Mouse (Mus musculus): ENCODE results near the gene Tspan10. TPM values are rescaled to one million over a fixed set of nuclear protein-coding genes. Genes with fewer than 3 reads are reported as not detected.
A peak's percentile ranks its signal among the peaks of the same experiment; 100 is the strongest.
"Not testable (repeated sequence)": the region's sequence is repeated elsewhere in the genome, so short reads cannot be mapped to it uniquely, and the experiment has no call there.

Tspan10 gene
- total and polyA plus RNA-seq, 2 experiments from 2014 or later = 0.11 TPM; not detected in 1

- no peak overlapping the region for H3K27ac ChIP-seq (ENCODE audit: low read depth, low read length)
- no peaks in the 10 kb centered on the region for H3K4me1 ChIP-seq (ENCODE audit: insufficient read depth, low read length)
- H3K4me2 ChIP-seq (ENCODE audit: low read depth, low read length, poor library complexity, severe bottlenecking) = no peak overlapping the region
- no peak overlapping the region for H3K9ac ChIP-seq (replicated peaks; ENCODE audit: low read length, poor library complexity, severe bottlenecking)
- H3K4me3 ChIP-seq (ENCODE audit: low read depth, low read length) = no peak overlapping the region
- H3K27me3 ChIP-seq (ENCODE audit: insufficient read depth, low read length) = no peaks in the 10 kb centered on the region
- peaks cover 80% of the 10 kb centered on the region for H3K36me3 ChIP-seq (ENCODE audit: insufficient read depth, low read length)
- WGBS = 83% methylated on average over 1 of the region's 1 CpGs
- H3K9me3 ChIP-seq (ENCODE audit: low read length) = no peaks in the 10 kb centered on the region
- DNase-seq (ENCODE audit: low spot score) (no peak), ATAC-seq (ENCODE audit: low FRiP score) (no peak)
- no peak for TF ChIP-seq CTCF (IDR thresholded peaks at IDR 0.05)
Measured at GRCm38 (mm10) chr11:120406445-120406844, 36.0 kb upstream of the Tspan10 start.

- ATAC-seq (ENCODE audit: low FRiP score); H3K9ac ChIP-seq (replicated peaks; ENCODE audit: low read length, poor library complexity, severe bottlenecking); H3K27me3 ChIP-seq (ENCODE audit: insufficient read depth, low read length); H3K9me3 ChIP-seq (ENCODE audit: low read length); H3K4me3 ChIP-seq (ENCODE audit: low read depth, low read length); H3K4me2 ChIP-seq (ENCODE audit: low read depth, low read length, poor library complexity, severe bottlenecking); DNase-seq (ENCODE audit: low spot score); H3K4me1 ChIP-seq (ENCODE audit: insufficient read depth, low read length); H3K27ac ChIP-seq (ENCODE audit: low read depth, low read length): not testable (repeated sequence)
- 96% methylated on average over 7 of the region's 10 CpGs for WGBS
- peaks cover 65% of the 10 kb centered on the region for H3K36me3 ChIP-seq (ENCODE audit: insufficient read depth, low read length)
Measured at GRCm38 (mm10) chr11:120413621-120414020, 28.8 kb upstream of the Tspan10 start.

- Histone ChIP-seq H3K36me3 (ENCODE audit: insufficient read depth, low read length) (peaks cover 60% of the 10 kb centered on the region), H3K4me1 (ENCODE audit: insufficient read depth, low read length) (no peaks in the 10 kb centered on the region), H3K4me2 (ENCODE audit: low read depth, low read length, poor library complexity, severe bottlenecking) (no peak overlapping the region), H3K27ac (ENCODE audit: low read depth, low read length) (no peak overlapping the region), H3K27me3 (ENCODE audit: insufficient read depth, low read length) (no peaks in the 10 kb centered on the region), H3K9me3 (ENCODE audit: low read length) (no peaks in the 10 kb centered on the region), H3K9ac (replicated peaks; ENCODE audit: low read length, poor library complexity, severe bottlenecking) (no peak overlapping the region), H3K4me3 (ENCODE audit: low read depth, low read length) (no peak overlapping the region)
- whole genome bisulfite sequencing = 93% methylated on average over 7 of the region's 7 CpGs
- ATAC-seq (ENCODE audit: low FRiP score) (no peak), DNase-seq (ENCODE audit: low spot score) (no peak)
- TF ChIP-seq CTCF (IDR thresholded peaks at IDR 0.05) = no peak
Measured at GRCm38 (mm10) chr11:120417852-120418251, 24.6 kb upstream of the Tspan10 start.

GRCm38 (mm10) chr11:120418592-120418991 lies 23.9 kb upstream of the Tspan10 start:
- no peak for TF ChIP-seq CTCF (IDR thresholded peaks at IDR 0.05)
- Histone ChIP-seq H3K27ac (ENCODE audit: low read depth, low read length) (no peak overlapping the region), H3K27me3 (ENCODE audit: insufficient read depth, low read length) (no peaks in the 10 kb centered on the region), H3K9me3 (ENCODE audit: low read length) (no peaks in the 10 kb centered on the region), H3K36me3 (ENCODE audit: insufficient read depth, low read length) (peaks cover 53% of the 10 kb centered on the region), H3K4me2 (ENCODE audit: low read depth, low read length, poor library complexity, severe bottlenecking) (no peak overlapping the region), H3K9ac (replicated peaks; ENCODE audit: low read length, poor library complexity, severe bottlenecking) (no peak overlapping the region), H3K4me1 (ENCODE audit: insufficient read depth, low read length) (no peaks in the 10 kb centered on the region), H3K4me3 (ENCODE audit: low read depth, low read length) (no peak overlapping the region)
- 78% methylated on average over 1 of the region's 1 CpGs for WGBS
- ATAC-seq (ENCODE audit: low FRiP score) (no peak), DNase-seq (ENCODE audit: low spot score) (no peak)

GRCm38 (mm10) chr11:120422651-120423568 lies 19.5 kb upstream of the Tspan10 start:
- H3K9me3 ChIP-seq (ENCODE audit: low read length) = no peaks in the 10 kb centered on the region
- no peaks in the 10 kb centered on the region for H3K27me3 ChIP-seq (ENCODE audit: insufficient read depth, low read length)
- H3K4me2 ChIP-seq (ENCODE audit: low read depth, low read length, poor library complexity, severe bottlenecking) = no peak overlapping the region
- H3K9ac ChIP-seq (replicated peaks; ENCODE audit: low read length, poor library complexity, severe bottlenecking) = no peak overlapping the region
- no peak overlapping the region for H3K4me3 ChIP-seq (ENCODE audit: low read depth, low read length)
- DNase-seq (ENCODE audit: low spot score) (no peak), ATAC-seq (ENCODE audit: low FRiP score) (no peak)
- H3K4me1 ChIP-seq (ENCODE audit: insufficient read depth, low read length) = no peaks in the 10 kb centered on the region
- no peak for TF ChIP-seq CTCF (IDR thresholded peaks at IDR 0.05)
- no peak overlapping the region for H3K27ac ChIP-seq (ENCODE audit: low read depth, low read length)
- H3K36me3 ChIP-seq (ENCODE audit: insufficient read depth, low read length) = peaks cover 66% of the 10 kb centered on the region
- 91% methylated on average over 13 of the region's 13 CpGs for whole genome bisulfite sequencing

GRCm38 (mm10) chr11:120423569-120424295 lies 18.7 kb upstream of the Tspan10 start:
- Histone ChIP-seq H3K4me1 (ENCODE audit: insufficient read depth, low read length) (no peaks in the 10 kb centered on the region), H3K36me3 (ENCODE audit: insufficient read depth, low read length) (peaks cover 67% of the 10 kb centered on the region), H3K27ac (ENCODE audit: low read depth, low read length) (no peak overlapping the region), H3K9ac (replicated peaks; ENCODE audit: low read length, poor library complexity, severe bottlenecking) (no peak overlapping the region), H3K4me2 (ENCODE audit: low read depth, low read length, poor library complexity, severe bottlenecking) (no peak overlapping the region), H3K9me3 (ENCODE audit: low read length) (no peaks in the 10 kb centered on the region), H3K27me3 (ENCODE audit: insufficient read depth, low read length) (no peaks in the 10 kb centered on the region), H3K4me3 (ENCODE audit: low read depth, low read length) (no peak overlapping the region)
- no peak for ATAC-seq (ENCODE audit: low FRiP score)
- TF ChIP-seq CTCF (IDR thresholded peaks at IDR 0.05) = peak; percentile 78
- DNase-seq (ENCODE audit: low spot score) = peak; percentile 72
- WGBS = 67% methylated on average over 9 of the region's 9 CpGs

All from midbrain, postnatal 0 days (tissue).